Mouse (Mus musculus) B cell, adult 67 days (primary cell): ENCODE results near the gene Rps8. TPM values are rescaled to one million over a fixed set of nuclear protein-coding genes. Genes with fewer than 3 reads are reported as not detected.

Source experiments
- total RNA-seq, 2 experiments: library from RNA; stranded (reverse); gene quantifications; 4 replicates each; pipeline ENCODE4 v1.2.4; 2023

Rps8 gene
- total RNA-seq = 1,000 to 10,000 TPM; 1,976 to 2,109 TPM

DNA sequence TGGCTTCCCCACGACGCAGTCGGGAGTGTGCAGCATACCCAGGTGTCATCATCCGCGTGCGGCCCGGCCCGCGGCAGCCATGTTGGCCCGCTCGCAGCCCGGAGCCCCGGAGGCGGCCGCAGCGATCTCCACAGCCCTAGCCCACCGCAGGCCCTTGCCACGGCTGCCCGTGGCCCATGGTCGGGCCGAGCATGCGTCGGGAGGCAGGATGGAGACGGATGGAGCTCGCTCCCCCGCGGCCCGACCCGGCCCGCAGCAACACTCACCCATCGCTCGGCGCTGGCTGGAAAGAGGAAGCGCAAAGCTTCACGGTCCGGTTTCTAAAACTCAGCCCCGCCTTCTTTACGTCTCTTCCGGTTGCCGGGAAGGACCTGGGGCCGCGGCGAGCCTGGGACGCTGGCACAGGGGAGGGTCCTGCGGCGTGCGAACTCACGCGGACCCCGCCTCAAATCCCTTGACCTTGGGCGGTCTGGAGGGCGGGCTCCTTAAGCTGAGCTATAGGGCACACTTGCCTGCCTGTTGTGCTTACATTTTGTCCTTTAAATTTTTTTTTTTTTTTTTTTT, at the start of gene Rps8:
Rps8 (minus strand) TSS at position 452 of the 564 bp plus-strand sequence.

DNA sequence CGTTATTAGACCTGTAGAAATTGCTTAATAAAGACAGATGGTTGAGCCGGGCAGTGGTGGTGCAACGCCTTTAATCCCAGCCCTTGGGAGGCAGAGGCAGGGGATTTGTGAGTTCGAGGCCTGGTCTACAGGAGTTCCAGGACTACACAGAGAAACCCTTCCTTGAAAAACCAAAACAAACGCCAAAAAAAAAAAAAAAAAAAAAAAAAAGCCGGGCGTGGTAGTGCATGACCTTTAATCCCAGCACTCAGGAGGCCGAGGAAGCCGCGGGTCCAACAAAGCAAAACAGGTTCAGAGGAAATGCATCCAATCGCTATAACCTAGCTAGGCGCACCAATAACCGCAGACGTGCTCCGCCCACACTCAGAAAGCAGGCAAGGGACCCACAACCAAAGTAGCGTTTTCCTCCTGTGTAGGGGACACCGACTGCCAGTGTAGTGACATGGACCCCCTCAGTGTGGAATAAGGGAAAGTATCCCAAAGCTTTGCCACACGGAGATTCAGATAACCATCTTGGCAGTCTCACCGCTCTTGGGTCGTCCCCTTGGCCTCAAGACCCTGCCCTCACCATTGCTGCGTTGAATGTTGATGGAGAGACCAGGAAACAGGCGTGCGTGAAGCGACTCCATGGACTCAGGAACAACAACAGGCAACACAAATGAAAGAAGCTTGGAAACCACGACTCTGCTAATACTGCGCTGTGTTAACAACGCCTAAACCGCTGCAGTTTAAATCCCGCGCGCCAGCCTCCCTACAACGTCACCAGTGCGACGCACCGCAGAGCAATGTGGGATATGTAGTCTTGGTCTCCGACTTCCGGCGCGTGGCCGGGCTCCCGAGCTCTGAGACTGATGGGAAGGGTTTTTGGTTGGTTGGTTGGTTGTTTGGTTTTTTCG, 26.1 kb upstream of the Rps8 start, which contains the start of gene Kif2c:
Kif2c (minus strand) TSS at position 777 of the 896 bp plus-strand sequence.

DNA sequence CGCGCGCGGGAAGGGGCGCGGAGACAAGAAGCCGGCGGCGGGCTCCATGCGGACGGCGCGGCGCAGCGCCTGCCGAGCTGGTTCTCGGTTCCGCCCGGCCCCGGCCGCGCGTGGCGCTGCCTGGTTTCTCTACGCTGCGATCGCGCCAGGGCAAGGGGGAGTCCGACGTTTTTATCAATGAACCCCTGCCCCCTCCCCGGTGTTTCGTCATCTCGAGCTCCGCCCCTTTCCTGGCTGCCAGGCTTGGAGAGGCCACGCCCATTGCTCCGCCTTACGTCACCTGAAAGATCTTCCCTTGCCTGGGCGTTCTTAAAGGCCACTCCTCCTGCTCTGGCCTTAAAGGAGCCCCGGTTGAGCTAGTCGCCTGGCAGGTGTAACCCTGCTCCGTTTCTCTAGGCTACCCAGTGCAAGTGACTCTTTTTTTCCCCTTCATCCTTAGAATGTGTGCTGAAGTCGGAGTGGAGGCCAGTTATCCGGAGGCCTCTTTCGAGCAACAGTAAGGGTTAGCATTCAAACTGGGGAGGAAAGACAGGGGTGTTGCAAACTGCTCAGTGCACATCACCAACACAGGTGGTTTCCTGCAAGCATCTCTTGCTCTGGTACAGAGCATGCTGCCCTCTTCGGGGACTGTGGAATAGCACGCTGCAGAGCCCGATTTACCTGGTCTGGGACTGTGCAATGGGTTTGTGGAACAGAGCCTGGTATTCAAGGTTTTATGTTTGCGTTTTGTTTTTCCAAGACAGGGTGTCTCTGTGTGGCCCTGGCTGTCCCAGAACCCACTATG, 22.0 kb downstream of the Rps8 start, which contains the start of gene Plk3:
Plk3 (minus strand) TSS at position 147 of the 784 bp plus-strand sequence.

DNA sequence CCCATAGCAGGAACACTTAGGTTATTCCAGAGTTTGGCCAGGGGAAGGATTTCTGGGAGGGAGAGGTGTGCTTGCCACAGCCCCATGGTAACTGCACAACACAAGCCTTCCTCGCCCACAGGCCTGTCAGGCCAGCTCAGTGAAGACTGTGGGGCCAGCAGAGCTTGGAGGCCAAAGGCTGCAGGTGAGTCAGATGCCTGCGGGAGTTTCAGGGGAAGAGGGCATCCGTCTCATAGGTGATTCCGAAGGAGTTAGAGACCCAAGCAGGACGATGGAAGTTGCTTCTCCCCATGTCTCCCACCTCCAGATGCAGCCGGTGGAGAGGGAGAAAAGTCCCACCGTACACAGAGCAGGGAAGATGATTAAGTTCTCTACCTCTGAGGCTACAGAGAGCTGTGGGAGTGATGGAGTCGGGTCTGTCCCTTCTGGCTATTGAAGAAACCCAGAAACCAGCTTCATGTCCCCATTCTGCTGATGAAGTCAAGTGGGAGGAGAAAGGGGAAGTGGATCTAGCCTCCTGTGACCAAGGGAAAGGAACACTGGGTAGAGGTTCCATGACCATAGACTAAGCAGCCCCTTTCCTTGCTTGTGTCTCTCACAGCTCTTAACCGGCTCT, 29.3 kb downstream of the Rps8 start, which contains the start of gene Tctex1d4:
Tctex1d4 (plus strand) TSS at position 120 of the 616 bp plus-strand sequence.

DNA sequence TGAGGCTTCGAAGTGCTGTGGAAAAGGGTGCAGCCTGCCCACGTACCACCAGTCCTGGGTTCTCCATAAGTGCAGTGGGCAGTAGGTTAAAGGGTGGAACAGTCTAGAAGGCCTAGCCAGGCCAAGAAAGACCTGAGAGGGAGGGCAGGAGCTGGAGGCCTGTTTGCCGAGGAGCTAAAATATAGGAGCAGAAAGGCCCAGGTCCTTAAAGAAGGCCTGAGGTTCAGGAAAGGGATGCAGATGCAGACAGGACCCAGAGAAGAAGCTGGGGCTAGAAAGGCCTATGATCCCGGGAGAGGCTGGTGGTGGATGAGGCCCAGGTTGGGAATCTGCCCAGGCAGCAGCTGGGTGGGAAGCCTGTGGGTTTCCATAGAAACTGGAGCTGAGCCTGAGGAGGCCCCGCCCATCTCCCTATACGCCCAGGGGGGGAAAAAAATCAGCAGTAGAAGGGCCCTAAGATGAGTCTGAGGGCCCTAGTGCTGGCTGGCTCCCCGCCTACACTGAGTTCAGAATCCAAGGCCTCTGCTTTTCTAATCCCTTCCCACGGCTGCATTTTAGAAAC, 30.6 kb downstream of the Rps8 start, which contains the start of gene Btbd19:
Btbd19 (minus strand) TSS at position 378 of the 562 bp plus-strand sequence.

Other genes with a start within 250 kb of the Rps8 start
- 10 to 100 TPM; 52.1 to 57.3 TPM for gene Urod, start 161.8 kb downstream of the Rps8 start, total RNA-seq
- 10 to 100 TPM; 48.4 to 52.1 TPM for gene Hectd3, start 160.9 kb downstream of the Rps8 start, total RNA-seq
- 10 to 100 TPM; 29.2 to 32.0 TPM for gene Eif2b3, start 136.8 kb downstream of the Rps8 start, total RNA-seq
- gene Ptch2, start 60.2 kb downstream of the Rps8 start, total RNA-seq = under 1 TPM in 1 of 2 experiments, not detected in 1; 0.32 TPM
- 10 to 100 TPM; 23.6 to 24.9 TPM for gene Btbd19, start 30.5 kb downstream of the Rps8 start, total RNA-seq
- gene Tctex1d4, start 29.4 kb downstream of the Rps8 start, total RNA-seq = under 1 TPM in 1 of 2 experiments, not detected in 1; 0.58 TPM
- gene Plk3, start 22.3 kb downstream of the Rps8 start, total RNA-seq = 10 to 100 TPM; 18.9 to 21.4 TPM
- under 1 TPM; 0.36 to 0.87 TPM for gene Kif2c, start 26.4 kb upstream of the Rps8 start, total RNA-seq
- not detected for gene Tmem53, start 95.7 kb upstream of the Rps8 start, total RNA-seq
- not detected for gene Armh1, start 95.9 kb upstream of the Rps8 start, total RNA-seq